Mouse (Mus musculus) liver, adult 2 months (tissue): ENCODE measurements around the gene Uqcr10. TPM values are rescaled to one million over a fixed set of nuclear protein-coding genes. Genes with fewer than 3 reads are reported as not detected.

Experiments
- DNase-seq: peaks from one replicate; pipeline ENCODE4 v3.0.0-alpha.2; 2011; ENCODE audit warnings: low read depth, low spot score; ENCODE audit errors: extremely low read depth
- H3K27ac ChIP-seq: fragments of 200-500 bp; replicated peaks from 2 replicates; pipeline ENCODE4 v1.5.1; 2012; ENCODE audit warnings: low read depth, mild to moderate bottlenecking, control low read depth, inconsistent platforms, low read length; ENCODE audit not compliant: insufficient read depth
- H3K27me3 ChIP-seq: fragments of 200-500 bp; 2 replicates; pipeline ENCODE4 v1.6.1; 2012; ENCODE audit warnings: mild to moderate bottlenecking, moderate library complexity, low read length, inconsistent platforms; ENCODE audit not compliant: control insufficient read depth, insufficient read depth
- H3K36me3 ChIP-seq: fragments of 200-500 bp; 2 replicates; pipeline ENCODE4 v1.6.1; 2012; ENCODE audit warnings: low read length, inconsistent platforms; ENCODE audit not compliant: control insufficient read depth, insufficient read depth
- H3K4me1 ChIP-seq: fragments of 200-500 bp; 2 replicates; pipeline ENCODE4 v1.6.1; 2011; ENCODE audit warnings: low read length; ENCODE audit not compliant: control insufficient read depth, insufficient read depth
- H3K4me3 ChIP-seq: fragments of 200-500 bp; 2 replicates; pipeline ENCODE4 v1.5.1; 2011; ENCODE audit warnings: low read depth, mild to moderate bottlenecking, control low read depth, low read length, moderate library complexity; ENCODE audit not compliant: insufficient read depth
- H3K79me2 ChIP-seq: fragments of 200-500 bp; 2 replicates; pipeline ENCODE4 v1.6.1; 2012; ENCODE audit warnings: inconsistent platforms, mild to moderate bottlenecking, low read length, moderate library complexity; ENCODE audit not compliant: control insufficient read depth, insufficient read depth
- H3K9ac ChIP-seq: fragments of 200-500 bp; 2 replicates; pipeline ENCODE4 v1.6.1; 2012; ENCODE audit warnings: low read depth, mild to moderate bottlenecking, control low read depth, inconsistent platforms, low read length
- CTCF ChIP-seq: fragments of 200-500 bp; IDR thresholded peaks from 2 replicates; pipeline ENCODE4 v1.5.1; 2011; ENCODE audit warnings: low read depth, low read length, control low read depth
- POLR2A ChIP-seq: fragments of 200-500 bp; IDR thresholded peaks from 2 replicates; pipeline ENCODE4 v1.6.1; 2011; ENCODE audit warnings: low read length, control low read depth; ENCODE audit not compliant: insufficient read depth; ENCODE audit errors: extremely low read depth
- WGBS: fragments of 180-500 bp; shearing (Covaris S2); methylation state at CpG from one replicate; pipeline ENCODE4 v1.1.7; 2018; 5-methylcytosine and 5-hydroxymethylcytosine counted together
- polyA plus RNA-seq: library from polyadenylated mRNA; depleted of rRNA; stranded (reverse); fragments of >200 nt; gene quantifications from 2 replicates; pipeline ENCODE4 v1.2.3, GENCODE M21; 2012
- total RNA-seq: library from RNA; depleted of rRNA; stranded (reverse); fragments of >200 nt; gene quantifications from 2 replicates; pipeline ENCODE4 v1.2.3, GENCODE M21; 2014

Uqcr10 gene
- total and polyA plus RNA-seq, 2 experiments: 702 to 709 TPM

DNA sequence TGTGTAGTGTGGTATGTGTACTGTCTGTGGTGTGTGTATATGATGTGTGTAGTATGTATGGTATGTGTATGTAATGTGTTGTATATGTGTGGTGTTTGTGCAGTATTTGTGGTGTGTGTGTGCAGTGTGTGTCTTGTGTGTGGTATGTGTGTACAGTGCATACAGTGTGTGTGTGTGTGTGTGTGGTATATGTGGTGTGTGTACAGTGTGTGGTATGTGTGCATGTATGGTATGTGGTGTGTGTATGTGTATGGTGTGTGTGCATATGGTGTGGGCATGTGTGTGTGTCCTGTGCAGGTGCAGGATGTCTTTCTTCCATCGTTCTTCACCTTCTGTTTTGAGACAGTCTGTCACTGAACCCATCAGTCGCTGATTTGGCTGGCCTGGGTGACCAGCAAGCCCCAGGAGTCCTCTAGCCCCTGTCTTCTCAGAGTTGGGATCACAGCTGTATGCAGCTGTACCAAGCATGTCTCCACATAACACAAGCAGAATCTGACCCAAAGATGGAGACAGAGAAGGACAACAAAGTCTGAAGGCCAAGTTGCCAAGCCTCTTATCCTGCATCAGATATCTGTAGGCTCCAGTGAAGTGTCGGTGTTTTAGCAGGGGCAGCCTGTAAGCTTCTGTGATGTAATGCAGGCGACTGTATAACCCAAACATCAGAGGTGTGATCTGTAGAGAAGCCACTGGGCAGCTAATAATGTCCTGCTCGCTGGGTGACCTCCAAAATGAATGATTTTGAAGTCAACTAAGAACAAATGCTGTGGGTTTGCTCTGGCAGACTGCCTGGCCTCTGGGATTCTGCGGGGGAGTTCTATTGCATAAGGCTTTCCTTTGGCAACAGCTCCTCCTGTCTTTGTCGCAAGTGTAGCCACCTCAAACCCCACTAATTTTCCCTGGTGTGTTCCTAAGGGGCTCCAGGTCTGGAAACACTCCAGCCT lies 6.8 kb downstream of the Uqcr10 start:
- H3K9ac ChIP-seq: no peak overlapping the region
- H3K27me3 ChIP-seq: no peaks in the 10 kb centered on the region
- H3K36me3 ChIP-seq: peaks cover 13% of the 10 kb centered on the region
- DNase-seq: peak; percentile 70
- WGBS: 19% methylated on average over 7 of the region's 7 CpGs
- no peak overlapping the region for H3K27ac ChIP-seq
- no peak overlapping the region for H3K4me3 ChIP-seq
- TF ChIP-seq POLR2A (no peak), CTCF (peak; percentile 27; the same call in 1 of the 2 replicates)
- H3K4me1 ChIP-seq: peaks cover 7% of the 10 kb centered on the region; the same call in 1 of the 2 replicates
- no peaks in the 10 kb centered on the region for H3K79me2 ChIP-seq

DNA sequence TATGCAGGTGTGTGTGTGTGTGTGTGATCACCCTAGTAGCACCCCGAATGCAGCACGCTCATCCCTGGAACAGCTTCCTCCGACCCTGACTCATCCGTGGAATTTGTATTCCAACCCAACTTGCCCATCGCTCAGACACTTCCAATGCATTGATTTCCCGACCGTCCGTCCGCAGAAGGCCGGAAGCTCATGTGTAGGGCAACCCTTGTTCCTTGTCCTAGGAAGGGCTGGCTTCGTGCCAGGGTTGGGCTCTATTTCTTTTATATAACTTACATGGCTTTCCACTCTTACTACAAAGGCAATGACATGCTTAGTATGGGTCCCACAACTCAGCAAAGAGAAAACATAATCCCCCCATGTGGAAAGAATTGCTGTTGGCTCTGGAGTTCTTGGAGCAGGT lies 12.0 kb downstream of the Uqcr10 start:
- Histone ChIP-seq H3K4me3 (no peak overlapping the region), H3K36me3 (no peaks in the 10 kb centered on the region), H3K27ac (no peak overlapping the region), H3K9ac (no peak overlapping the region), H3K27me3 (no peaks in the 10 kb centered on the region), H3K4me1 (peaks cover 5% of the 10 kb centered on the region; the same call in 1 of the 2 replicates), H3K79me2 (no peaks in the 10 kb centered on the region)
- no peak for DNase-seq
- TF ChIP-seq CTCF: no peak
- TF ChIP-seq POLR2A: no peak
- 53% methylated on average over 11 of the region's 11 CpGs for WGBS

DNA sequence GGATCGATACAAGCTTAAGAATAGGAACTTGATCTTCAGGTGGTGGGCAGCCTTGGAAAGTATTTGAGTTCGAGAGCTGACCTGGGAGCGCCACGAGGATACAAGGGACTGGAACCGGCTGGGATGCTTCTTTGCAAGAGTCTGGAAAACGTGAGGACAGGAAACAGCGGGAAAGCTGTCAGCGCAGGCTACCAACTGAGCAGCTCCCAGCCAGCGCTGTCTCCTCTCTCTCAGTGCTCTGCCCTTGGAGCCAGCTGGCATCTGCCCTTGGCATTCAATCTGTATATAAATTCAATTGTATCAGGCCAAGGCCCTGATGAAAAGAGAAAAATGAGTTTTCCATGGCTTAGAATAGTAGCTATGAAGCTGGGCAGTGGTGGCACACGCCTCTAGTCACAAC lies 12.9 kb downstream of the Uqcr10 start:
- Histone ChIP-seq H3K4me3 (no peak overlapping the region), H3K9ac (no peak overlapping the region), H3K36me3 (no peaks in the 10 kb centered on the region), H3K79me2 (no peaks in the 10 kb centered on the region), H3K27ac (no peak overlapping the region), H3K4me1 (peaks cover 8% of the 10 kb centered on the region), H3K27me3 (no peaks in the 10 kb centered on the region)
- TF ChIP-seq POLR2A (no peak), CTCF (no peak)
- peak; percentile 40 for DNase-seq
- 74% methylated on average over 10 of the region's 10 CpGs for WGBS

DNA sequence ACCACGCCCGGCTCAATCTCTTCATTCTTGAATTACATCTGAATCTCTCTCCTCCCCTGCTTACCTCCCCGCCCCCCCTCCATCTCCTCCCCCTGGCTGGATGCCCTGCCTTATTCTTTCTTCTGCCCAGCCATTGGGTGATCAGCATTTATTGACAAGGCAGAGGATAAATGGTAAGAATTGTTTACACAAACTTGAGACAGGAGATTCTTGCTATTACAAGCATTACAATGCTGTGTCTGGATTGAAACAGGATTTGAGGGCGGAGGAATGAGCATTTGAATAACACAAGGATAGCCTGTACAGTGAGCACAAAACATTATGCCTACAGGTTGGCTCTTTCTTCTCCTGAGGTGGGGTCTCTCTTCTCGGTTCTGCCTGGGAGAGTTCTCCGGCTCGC lies 13.8 kb downstream of the Uqcr10 start:
- TF ChIP-seq CTCF (no peak), POLR2A (no peak)
- 88% methylated on average over 7 of the region's 7 CpGs for WGBS
- DNase-seq: no peak
- H3K27ac ChIP-seq: no peak overlapping the region
- H3K79me2 ChIP-seq: no peaks in the 10 kb centered on the region
- H3K9ac ChIP-seq: no peak overlapping the region
- no peak overlapping the region for H3K4me3 ChIP-seq
- no peaks in the 10 kb centered on the region for H3K36me3 ChIP-seq
- H3K4me1 ChIP-seq: peaks cover 8% of the 10 kb centered on the region
- no peaks in the 10 kb centered on the region for H3K27me3 ChIP-seq

DNA sequence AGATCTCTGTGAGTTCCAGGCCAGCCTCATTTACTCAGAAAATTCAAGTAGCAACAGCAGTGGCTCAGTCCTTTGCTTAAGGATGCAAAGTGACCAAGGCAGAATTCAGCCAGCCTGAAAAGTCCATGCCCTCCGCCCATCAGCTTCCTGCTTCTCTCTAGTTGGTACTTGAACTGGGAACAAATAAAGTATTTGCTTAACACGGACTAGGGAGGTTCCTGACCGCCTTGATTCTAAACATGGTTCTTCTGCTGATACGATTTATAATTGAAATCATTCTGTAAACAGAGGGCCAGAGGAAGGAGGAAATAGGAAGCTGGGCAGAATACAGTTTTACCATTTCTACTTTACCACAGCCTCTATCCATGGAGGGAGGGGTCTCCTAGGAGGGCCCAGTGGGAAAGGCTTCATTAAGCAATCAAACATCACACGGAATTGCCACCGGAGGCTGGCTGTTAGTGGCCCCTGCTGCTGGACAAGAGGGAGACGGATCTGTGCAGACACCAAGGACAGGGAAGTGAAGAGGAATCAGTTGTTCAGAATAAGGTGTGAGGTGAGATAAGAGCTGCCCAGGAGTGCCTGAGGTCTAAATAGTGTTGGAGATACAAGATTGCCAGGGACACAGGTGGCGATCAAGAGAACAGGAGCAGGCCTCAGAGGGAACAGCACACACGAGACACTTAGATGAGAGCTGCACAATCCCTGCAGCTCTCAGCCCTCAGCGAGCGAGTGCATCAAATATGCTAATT lies 15.3 kb downstream of the Uqcr10 start:
- TF ChIP-seq CTCF (no peak), POLR2A (no peak)
- DNase-seq: no peak
- H3K27ac ChIP-seq: no peak overlapping the region
- H3K79me2 ChIP-seq: no peaks in the 10 kb centered on the region
- 61% methylated on average over 11 of the region's 11 CpGs for WGBS
- no peak overlapping the region for H3K4me3 ChIP-seq
- H3K27me3 ChIP-seq: no peaks in the 10 kb centered on the region
- H3K4me1 ChIP-seq: peaks cover 8% of the 10 kb centered on the region
- no peaks in the 10 kb centered on the region for H3K36me3 ChIP-seq
- no peak overlapping the region for H3K9ac ChIP-seq
